Mouse (Mus musculus) spleen, postnatal 14 days (tissue): ENCODE data around the gene Mrps18b.

ENCODE experiments used
- DNase-seq, 2 experiments: peaks; one replicate each; pipeline ENCODE4 v3.0.0; 2021 to 2022; ENCODE audit warnings: low spot score in 2 of 2

The Mrps18b gene

GRCm38 (mm10) chr17:35874721-35875120 lies 41.5 kb downstream of the Mrps18b start:
- DNase-seq = no peak

GRCm38 (mm10) chr17:35873774-35874519 lies 42.2 kb downstream of the Mrps18b start:
- peak; percentile 78 to 89 for DNase-seq

GRCm38 (mm10) chr17:35870884-35871696 lies 45.1 kb downstream of the Mrps18b start:
- peak in 1 of 2 experiments; percentile 59 for DNase-seq

GRCm38 (mm10) chr17:35870151-35870883 lies 45.9 kb downstream of the Mrps18b start:
- peak; percentile 51 to 53 for DNase-seq

- no peak for DNase-seq
Measured at GRCm38 (mm10) chr17:35869346-35870067, 46.7 kb downstream of the Mrps18b start.

GRCm38 (mm10) chr17:35868961-35869345 lies 47.2 kb downstream of the Mrps18b start:
- DNase-seq = no peak

- no peak for DNase-seq
Measured at GRCm38 (mm10) chr17:35868165-35868820, 47.9 kb downstream of the Mrps18b start.

- DNase-seq = peak; percentile 44 to 62
Measured at GRCm38 (mm10) chr17:35866911-35867890, 49.0 kb downstream of the Mrps18b start.

- peak; percentile 34 to 45 for DNase-seq
Measured at GRCm38 (mm10) chr17:35866281-35866831, 49.8 kb downstream of the Mrps18b start.

GRCm38 (mm10) chr17:35865481-35866280 lies 50.5 kb downstream of the Mrps18b start, which contains the start of gene Ppp1r18:
Ppp1r18 (plus strand) TSS chr17:35865593.
- peak; percentile 43 to 56 for DNase-seq

- DNase-seq = no peak
Measured at GRCm38 (mm10) chr17:35864832-35865353, 51.3 kb downstream of the Mrps18b start.

GRCm38 (mm10) chr17:35861198-35861857 lies 54.9 kb downstream of the Mrps18b start, which contains the start of gene Nrm:
Nrm (plus strand) TSS chr17:35861318.
- DNase-seq = peak; percentile 72 to 82

GRCm38 (mm10) chr17:35860831-35861197 lies 55.4 kb downstream of the Mrps18b start:
- DNase-seq = no peak
